In genomic region chr11:32161922-32162804, GRCm38 (mm10) we compare ENCODE assay signal across 9 mouse cellular contexts. TPM values are rescaled to one million over a fixed set of nuclear protein-coding genes. Genes with fewer than 3 reads are reported as not detected.
A peak's percentile ranks its signal among the peaks of the same experiment; 100 is the strongest.
DNase-seq lines count a peak whose midpoint lies in the region; ATAC-seq and TF ChIP-seq lines count a peak whose summit lies in the region.
"Had no signal": no experiment of that assay in that cellular context is flagged by ENCODE, and none has a peak within 500 bp of the region (broad histone marks: within the 10 kb centered on the region; RNA-seq: fewer than 3 reads in every experiment).

No protein-coding gene starts in this region.

- in situ Hi-C loops in ES-E14 (cut with MboI; ENCODE audit: low sequenced_read_pairs in 2 of 2, unreplicated experiment in 2 of 2), result no loop called here

- no peaks in the 10 kb centered on the region for H3K9me3 ChIP-seq in ES-E14 (ENCODE audit: control insufficient read depth, insufficient read depth, low read depth, low read length)
- H3K9me3 ChIP-seq in forebrain, embryonic 15.5 days, result no peaks in the 10 kb centered on the region
- H3K9me3 ChIP-seq in lung, embryonic 14.5 days (ENCODE audit: low read depth, low read length), result no peaks in the 10 kb centered on the region

- 10% methylated on average over 28 of the region's 28 CpGs for WGBS in forebrain, embryonic 15.5 days
- 13% methylated on average over 28 of the region's 28 CpGs for WGBS in lung, embryonic 14.5 days
- 5% methylated on average over 28 of the region's 28 CpGs for WGBS in olfactory bulb, adult 2 months

- H3K36me3 ChIP-seq in ES-E14 (ENCODE audit: control insufficient read depth, insufficient read depth, low read length, poor library complexity, severe bottlenecking), result no peaks in the 10 kb centered on the region
- no peaks in the 10 kb centered on the region for H3K36me3 ChIP-seq in forebrain, embryonic 15.5 days
- no peaks in the 10 kb centered on the region for H3K36me3 ChIP-seq in lung, embryonic 14.5 days (ENCODE audit: insufficient read depth)

- peak; percentile 66 for DNase-seq in ES-E14 (ENCODE audit: low read depth, low spot score)
- DNase-seq in cerebellum, adult 11 months, result peak; percentile 74
- peak; percentile 87 for DNase-seq in heart, postnatal 4 days
- peak; percentile 66 to 87 for DNase-seq in layer of hippocampus, adult 8-10 months (ENCODE audit: low spot score in 2 of 2)
- peak; percentile 87 for DNase-seq in lung, embryonic 14.5 days
- peak; percentile 67 for DNase-seq in testis, postnatal 14 days (ENCODE audit: low spot score)

- peaks cover 2 to 8% of the 10 kb centered on the region in 2 experiments; a peak in 2 of 4 replicates for H3K4me1 ChIP-seq in ES-E14 (ENCODE audit: control insufficient read depth in 2 of 2, insufficient read depth in 2 of 2, low read length in 2 of 2, poor library complexity in 1 of 2)
- peaks cover 51% of the 10 kb centered on the region for H3K4me1 ChIP-seq in forebrain, embryonic 15.5 days
- H3K4me1 ChIP-seq in lung, embryonic 14.5 days (ENCODE audit: insufficient read depth), result peaks cover 3% of the 10 kb centered on the region; the same call in 1 of the 2 replicates
- peaks cover 18% of the 10 kb centered on the region for H3K4me1 ChIP-seq in olfactory bulb, adult 2 months (ENCODE audit: control insufficient read depth, insufficient read depth, low read length)

- peak; percentile 99 for TF ChIP-seq CTCF in lung, embryonic 14.5 days (IDR thresholded peaks at IDR 0.05; ENCODE audit: low read depth)
- peak; percentile 96 for TF ChIP-seq CTCF in olfactory bulb, adult 2 months (IDR thresholded peaks at IDR 0.05; ENCODE audit: insufficient read depth, low read depth, low read length)

- H3K9ac ChIP-seq in ES-E14 (ENCODE audit: insufficient read depth, low read depth, low read length, poor library complexity, severe bottlenecking), result no peak overlapping the region; the same call in 1 of the 2 replicates
- H3K9ac ChIP-seq in forebrain, embryonic 15.5 days (replicated peaks), result peak overlapping the region; percentile 43
- peak overlapping the region; percentile 48 for H3K9ac ChIP-seq in lung, embryonic 14.5 days

- peak overlapping the region; percentile 45 to 67 for H3K4me3 ChIP-seq in ES-E14 (ENCODE audit: insufficient read depth in 1 of 2, low read depth in 1 of 2, low read length in 2 of 2, poor library complexity in 1 of 2, severe bottlenecking in 1 of 2)
- peak overlapping the region; percentile 25 for H3K4me3 ChIP-seq in forebrain, embryonic 15.5 days
- H3K4me3 ChIP-seq in lung, embryonic 14.5 days (ENCODE audit: low read depth, low read length), result peak overlapping the region; percentile 24
- H3K4me3 ChIP-seq in olfactory bulb, adult 2 months (ENCODE audit: insufficient read depth, low read depth, low read length), result peak overlapping the region; percentile 35

- no peak for TF ChIP-seq POLR2A in olfactory bulb, adult 2 months (IDR thresholded peaks at IDR 0.05; ENCODE audit: insufficient read depth, low read depth, low read length)

- peak; percentile 83 for ATAC-seq in forebrain, embryonic 15.5 days (replicated peaks)
- peak; percentile 93 for ATAC-seq in lung, embryonic 14.5 days (ENCODE audit: insufficient read depth)

- H3K4me2 ChIP-seq in forebrain, embryonic 15.5 days (replicated peaks), result peak overlapping the region; percentile 42
- peak overlapping the region; percentile 63 for H3K4me2 ChIP-seq in lung, embryonic 14.5 days

- no peak overlapping the region for H3K27ac ChIP-seq in ES-E14 (ENCODE audit: insufficient read depth, low read depth, low read length, poor library complexity, severe bottlenecking)
- H3K27ac ChIP-seq in forebrain, embryonic 15.5 days (replicated peaks), result peak overlapping the region; percentile 98
- no peak overlapping the region for H3K27ac ChIP-seq in lung, embryonic 14.5 days (ENCODE audit: low read depth)
- H3K27ac ChIP-seq in olfactory bulb, adult 2 months (ENCODE audit: insufficient read depth, low read depth, low read length), result peak overlapping the region; percentile 55
- H3K27ac ChIP-seq: macrophage had no signal

- no peaks in the 10 kb centered on the region for H3K27me3 ChIP-seq in forebrain, embryonic 15.5 days
- peaks cover 8% of the 10 kb centered on the region; the same call in 1 of the 2 replicates for H3K27me3 ChIP-seq in lung, embryonic 14.5 days (ENCODE audit: insufficient read depth, low read length)

TF ChIP-seq in ES-E14, 5 proteins besides CTCF, POLR2A, EP300 and RAD21:
- TF ChIP-seq ZC3H11A (IDR thresholded peaks at IDR 0.05; ENCODE audit: borderline replicate concordance, low read depth, low read length) (no peak), MAFK (IDR thresholded peaks at IDR 0.05; ENCODE audit: insufficient read depth, low read depth, low read length) (no peak), ZNF384 (IDR thresholded peaks at IDR 0.05; ENCODE audit: low read depth, low read length) (no peak), CHD2 (IDR thresholded peaks at IDR 0.05; ENCODE audit: low read depth, low read length) (no peak), HCFC1 (IDR thresholded peaks at IDR 0.05; ENCODE audit: borderline replicate concordance, insufficient read depth, low read length) (no peak)
TF ChIP-seq in ES-E14: peak in this region for 0.

RNA-seq across cellular contexts. Expression of gene Il9r, which starts 37.9 kb away (rescaled TPM):
- 0.13 and 0.21 TPM in 2 replicates for total RNA-seq in ES-E14 (2012; rRNA removed)
- polyA plus RNA-seq in forebrain, embryonic 15.5 days (2015; fragmentation: Nextera tagmentation; extraction: Ambion mirVana), result not detected in 2 replicates
- total RNA-seq in heart, postnatal 4 days (2021), result under 1 TPM; 0.20 to 0.21 TPM
- total RNA-seq in layer of hippocampus, adult 8-10 months (2022), result not detected
- 0.04 TPM in 1 of 2 replicates, not detected in the other for polyA plus RNA-seq in lung, embryonic 14.5 days (2014; fragmentation: Nextera tagmentation; extraction: Ambion mirVana)
- polyA plus RNA-seq in olfactory bulb, adult 2 months (2012; ENCODE audit: insufficient read depth, insufficient read length, low replicate concordance, missing spikeins), result not detected in 2 replicates
- polyA plus RNA-seq: macrophage had no signal

RNA-seq across cellular contexts. Expression of gene Snrnp25, which starts 43.1 kb away (rescaled TPM):
- 79.5 and 85.4 TPM in 2 replicates for total RNA-seq in ES-E14 (2012; rRNA removed)
- 51.8 and 54.2 TPM in 2 replicates for polyA plus RNA-seq in forebrain, embryonic 15.5 days (2015; fragmentation: Nextera tagmentation; extraction: Ambion mirVana)
- 10 to 100 TPM; 14.4 to 15.6 TPM for total RNA-seq in heart, postnatal 4 days (2021)
- 10 to 100 TPM; 19.9 to 23.6 (median 22.5) TPM for total RNA-seq in layer of hippocampus, adult 8-10 months (2022)
- 62.8 and 71.4 TPM in 2 replicates for polyA plus RNA-seq in lung, embryonic 14.5 days (2014; fragmentation: Nextera tagmentation; extraction: Ambion mirVana)
- polyA plus RNA-seq in olfactory bulb, adult 2 months (2012; ENCODE audit: insufficient read depth, insufficient read length, low replicate concordance, missing spikeins), result not detected in 2 replicates

RNA-seq across cellular contexts. Expression of gene Rhbdf1, which starts 59.9 kb away (rescaled TPM):
- total RNA-seq in ES-E14 (2012; rRNA removed), result 24.8 and 58.9 TPM in 2 replicates
- polyA plus RNA-seq in forebrain, embryonic 15.5 days (2015; fragmentation: Nextera tagmentation; extraction: Ambion mirVana), result 16.7 and 18.1 TPM in 2 replicates
- 10 to 100 TPM; 31.9 to 33.0 TPM for total RNA-seq in heart, postnatal 4 days (2021)
- 10 to 100 TPM; 11.7 to 18.4 (median 15.0) TPM for total RNA-seq in layer of hippocampus, adult 8-10 months (2022)
- 52.8 and 63.9 TPM in 2 replicates for polyA plus RNA-seq in lung, embryonic 14.5 days (2014; fragmentation: Nextera tagmentation; extraction: Ambion mirVana)
- polyA plus RNA-seq in olfactory bulb, adult 2 months (2012; ENCODE audit: insufficient read depth, insufficient read length, low replicate concordance, missing spikeins), result not detected in 2 replicates

Comparison
In these comparisons a context has a peak if more than half of its experiments do, and no peak if none do; other contexts are left out.
1. H3K27ac ChIP-seq: peak in forebrain, embryonic 15.5 days (single experiment) and olfactory bulb, adult 2 months (single experiment); none in ES-E14 (single experiment) and lung, embryonic 14.5 days (single experiment).
2. Peak in every context shown above with its lines, with median percentiles within 50 percentile points of each other: DNase-seq and H3K4me3 ChIP-seq.